Mouse (Mus musculus): ENCODE data around the gene Rps6ka5. TPM values are rescaled to one million over a fixed set of nuclear protein-coding genes. Genes with fewer than 3 reads are reported as not detected.

Gene Rps6ka5
- polyA plus RNA-seq, 1 experiment from 2014 or later = 2.5 TPM

DNA sequence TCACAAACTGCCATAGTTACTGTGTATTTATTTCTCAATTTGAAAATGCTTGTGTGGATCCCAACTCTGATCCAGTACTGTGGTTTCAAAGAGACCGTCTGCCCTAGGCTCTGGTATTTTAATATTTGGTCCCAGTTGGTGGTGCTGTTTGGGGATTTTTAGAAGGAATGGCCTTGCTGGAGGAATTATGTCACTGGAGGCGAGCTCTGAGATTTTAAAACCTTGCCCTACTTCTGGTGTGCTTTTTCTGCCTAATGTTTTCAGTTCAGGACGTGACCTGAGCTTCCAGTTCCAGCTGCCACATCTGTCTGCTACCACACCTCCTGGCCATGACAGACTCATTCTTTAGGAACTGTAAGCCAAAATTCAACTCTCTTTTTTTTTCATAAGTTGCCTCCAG, 121.2 kb downstream of the Rps6ka5 start:
- ATAC-seq (no peak), DNase-seq (ENCODE audit: low read depth, low spot score) (no peak)
- no peak for TF ChIP-seq CTCF (IDR thresholded peaks at IDR 0.05)
- POLR2A ChIA-PET = no interaction called here
- H3K27me3 ChIP-seq = no peaks in the 10 kb centered on the region
- CTCF ChIA-PET = interaction anchor here (1.1 to 1.6 kb wide), 4 partner anchors 9 to 439 kb away, joined by 3 to 5 read pairs (median 4); no protein-coding TSS in a partner anchor
- in situ Hi-C loops (cut with MboI; ENCODE audit: low pct_unique_long_range_greater_than_20kb) = loop anchor here (10.0 kb wide), 2 partner anchors 309 to 441 kb away; no protein-coding TSS in a partner anchor

DNA sequence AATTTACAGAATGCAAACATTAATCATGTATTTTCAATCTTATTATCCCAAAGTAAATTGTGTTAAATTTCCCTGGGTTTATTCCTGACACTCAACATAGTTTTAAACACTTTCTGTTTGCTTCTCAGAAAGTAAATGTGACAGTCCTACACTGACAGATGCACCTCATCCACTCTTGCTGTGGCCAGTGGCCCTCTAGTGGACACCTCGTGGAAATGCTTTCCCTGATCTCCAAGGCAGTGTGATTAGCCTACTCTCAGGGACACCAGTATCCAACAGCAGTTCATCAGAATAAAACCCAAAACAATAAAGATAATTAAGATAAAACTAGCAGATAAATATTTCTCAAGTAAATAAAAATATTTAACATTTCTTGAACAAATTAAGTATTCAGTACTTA, 122.2 kb downstream of the Rps6ka5 start:
- POLR2A ChIA-PET = no interaction called here
- ATAC-seq = no peak

DNA sequence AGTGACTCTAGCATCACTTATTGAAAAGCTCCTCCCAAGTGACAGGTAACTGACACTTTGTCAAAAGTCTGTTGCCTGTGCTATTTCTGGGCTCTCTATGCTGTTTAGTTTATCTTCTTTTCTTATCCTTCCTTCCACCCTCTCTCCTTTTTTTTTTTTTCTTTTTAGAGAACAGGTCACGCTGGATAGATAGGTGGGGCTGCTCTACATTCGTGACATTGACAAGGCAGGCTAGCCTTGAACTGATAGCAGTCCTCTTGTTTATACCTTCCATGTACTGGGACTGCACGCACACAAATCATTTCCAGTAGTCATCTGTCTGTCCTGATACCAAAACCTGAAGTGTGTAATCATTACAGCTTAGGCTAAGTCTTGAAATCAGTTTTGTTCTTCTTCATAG, 132.1 kb downstream of the Rps6ka5 start:
- DNase-seq (ENCODE audit: low read depth, low spot score) (no peak), ATAC-seq (no peak)
- CTCF ChIA-PET = no interaction called here
- H3K27me3 ChIP-seq = no peaks in the 10 kb centered on the region
- POLR2A ChIA-PET = no interaction called here
- in situ Hi-C loops (cut with MboI; ENCODE audit: low pct_unique_long_range_greater_than_20kb) = no loop called here
- no peak for TF ChIP-seq CTCF (IDR thresholded peaks at IDR 0.05)

More for the DNA sequence above, 122.2 kb downstream of the Rps6ka5 start:
- DNase-seq (ENCODE audit: low read depth, low spot score) = no peak
- CTCF ChIA-PET = no interaction called here
- no peaks in the 10 kb centered on the region for H3K27me3 ChIP-seq
- in situ Hi-C loops (cut with MboI; ENCODE audit: low pct_unique_long_range_greater_than_20kb) = loop anchor here (5.0 to 10.0 kb wide), 3 partner anchors 238 to 440 kb away; no protein-coding TSS in a partner anchor
- TF ChIP-seq CTCF (IDR thresholded peaks at IDR 0.05) = peak; percentile 90

DNA sequence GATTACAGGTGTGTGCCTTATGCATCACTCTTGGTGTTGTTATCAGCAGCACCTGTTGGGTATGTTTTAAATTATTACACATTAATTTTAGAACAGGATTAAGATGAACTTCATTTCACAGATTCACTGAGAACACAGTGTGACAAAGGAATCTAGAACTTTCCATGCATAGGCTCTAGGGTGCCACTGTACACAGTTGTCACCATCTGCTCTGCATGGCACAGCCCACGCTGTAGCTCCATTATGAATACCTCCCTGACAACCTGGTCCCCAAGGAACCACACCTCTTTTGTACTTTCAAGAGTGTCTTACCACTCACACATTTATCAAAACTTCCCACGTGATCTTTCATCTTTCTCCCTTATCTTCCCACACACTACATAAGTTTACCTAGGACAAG, 140.2 kb downstream of the Rps6ka5 start:
- POLR2A ChIA-PET = no interaction called here
- in situ Hi-C loops (cut with MboI; ENCODE audit: low pct_unique_long_range_greater_than_20kb) = no loop called here
- CTCF ChIA-PET = interaction anchor here (0.6 to 2.0 kb wide), 2 partner anchors 9 to 10 kb away, joined by 3 to 8 read pairs; no protein-coding TSS in a partner anchor
- no peak for TF ChIP-seq CTCF (IDR thresholded peaks at IDR 0.05)
- DNase-seq (ENCODE audit: low read depth, low spot score) (no peak), ATAC-seq (no peak)
- no peaks in the 10 kb centered on the region for H3K27me3 ChIP-seq

DNA sequence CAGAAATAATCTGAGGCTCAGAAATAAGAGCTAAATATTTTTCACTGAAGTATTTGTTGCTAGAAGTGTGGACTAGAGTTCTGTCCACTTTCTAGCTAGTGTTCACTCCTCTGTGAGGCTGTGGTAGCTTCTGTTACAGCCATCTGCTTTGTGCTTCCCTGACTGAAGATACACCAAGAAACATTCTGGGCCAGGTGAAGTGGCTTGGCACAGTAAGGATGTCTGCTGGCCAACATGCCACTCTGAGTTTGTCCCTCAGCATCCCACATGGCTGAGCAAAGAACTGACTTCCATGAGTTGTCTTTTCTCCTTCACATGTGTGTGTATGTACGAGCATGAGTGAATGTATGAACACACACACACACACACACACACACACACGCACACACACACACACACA, 147.6 kb downstream of the Rps6ka5 start:
- TF ChIP-seq CTCF (IDR thresholded peaks at IDR 0.05) = no peak
- ChIA-PET POLR2A (no interaction called here), CTCF (interaction anchor here (0.9 to 1.4 kb wide), 6 partner anchors 10 to 286 kb away, joined by 3 to 6 read pairs (median 4); no protein-coding TSS in a partner anchor)
- no peak for ATAC-seq
- in situ Hi-C loops (cut with MboI; ENCODE audit: low pct_unique_long_range_greater_than_20kb) = loop anchor here (5.0 to 10.0 kb wide), 2 partner anchors 263 to 414 kb away; no protein-coding TSS in a partner anchor
- DNase-seq (ENCODE audit: low read depth, low spot score) = no peak
- no peaks in the 10 kb centered on the region for H3K27me3 ChIP-seq

DNA sequence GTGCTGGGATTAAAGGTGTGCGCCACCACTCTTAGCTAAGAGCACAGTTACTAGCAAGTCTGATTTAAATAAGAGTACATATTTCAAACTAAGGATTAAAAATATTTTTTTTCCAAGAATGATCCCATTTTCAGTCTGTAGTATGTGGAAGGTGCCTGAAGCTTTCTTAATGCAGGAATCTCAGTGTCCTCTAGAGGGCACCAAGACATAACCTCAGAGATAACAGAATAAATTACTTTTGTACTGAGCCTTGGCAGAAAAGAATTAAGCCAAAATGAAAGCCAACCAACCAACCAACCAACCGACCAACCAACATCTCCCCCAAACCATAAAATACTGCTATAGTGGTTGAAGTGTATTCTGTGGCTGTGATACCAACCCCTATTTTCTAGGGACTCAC, 148.5 kb downstream of the Rps6ka5 start:
- DNase-seq (ENCODE audit: low read depth, low spot score) (no peak), ATAC-seq (peak; percentile 62)
- POLR2A ChIA-PET = no interaction called here
- no peaks in the 10 kb centered on the region for H3K27me3 ChIP-seq
- peak; percentile 63 for TF ChIP-seq CTCF (IDR thresholded peaks at IDR 0.05)
- CTCF ChIA-PET = interaction anchor here (0.5 to 1.7 kb wide), 10 partner anchors 8 to 418 kb away, joined by 3 to 11 read pairs (median 4); no protein-coding TSS in a partner anchor
- in situ Hi-C loops (cut with MboI; ENCODE audit: low pct_unique_long_range_greater_than_20kb) = loop anchor here (5.0 to 10.0 kb wide), 2 partner anchors 264 to 413 kb away; no protein-coding TSS in a partner anchor

DNA sequence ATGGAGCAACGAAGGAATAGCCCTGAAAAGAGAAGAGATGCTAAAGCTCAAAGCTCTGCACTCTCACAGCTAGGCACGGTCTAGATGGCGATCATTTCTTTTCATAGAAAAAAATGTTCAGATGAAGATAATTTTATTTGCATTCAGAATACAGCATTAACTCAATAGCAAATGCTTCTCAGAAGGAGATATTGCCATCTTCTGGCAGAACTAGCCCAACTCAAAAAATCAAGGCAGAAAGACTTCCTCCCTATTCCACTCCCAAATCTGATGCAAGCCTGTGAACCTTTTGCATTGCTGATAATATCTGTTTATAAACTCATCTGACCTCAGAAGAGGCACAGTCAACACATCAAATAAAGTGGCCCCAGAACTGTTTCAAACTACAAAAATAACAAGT, 151.0 kb downstream of the Rps6ka5 start:
- H3K27me3 ChIP-seq = no peaks in the 10 kb centered on the region
- DNase-seq (ENCODE audit: low read depth, low spot score) (no peak), ATAC-seq (no peak)
- peak; percentile 47 for TF ChIP-seq CTCF (IDR thresholded peaks at IDR 0.05)
- ChIA-PET CTCF (interaction anchor here (1.1 to 2.3 kb wide), 3 partner anchors 11 to 409 kb away, joined by 3 to 5 read pairs (median 4); no protein-coding TSS in a partner anchor), POLR2A (no interaction called here)
- in situ Hi-C loops (cut with MboI; ENCODE audit: low pct_unique_long_range_greater_than_20kb) = loop anchor here (5.0 to 10.0 kb wide), 2 partner anchors 267 to 411 kb away; no protein-coding TSS in a partner anchor

DNA sequence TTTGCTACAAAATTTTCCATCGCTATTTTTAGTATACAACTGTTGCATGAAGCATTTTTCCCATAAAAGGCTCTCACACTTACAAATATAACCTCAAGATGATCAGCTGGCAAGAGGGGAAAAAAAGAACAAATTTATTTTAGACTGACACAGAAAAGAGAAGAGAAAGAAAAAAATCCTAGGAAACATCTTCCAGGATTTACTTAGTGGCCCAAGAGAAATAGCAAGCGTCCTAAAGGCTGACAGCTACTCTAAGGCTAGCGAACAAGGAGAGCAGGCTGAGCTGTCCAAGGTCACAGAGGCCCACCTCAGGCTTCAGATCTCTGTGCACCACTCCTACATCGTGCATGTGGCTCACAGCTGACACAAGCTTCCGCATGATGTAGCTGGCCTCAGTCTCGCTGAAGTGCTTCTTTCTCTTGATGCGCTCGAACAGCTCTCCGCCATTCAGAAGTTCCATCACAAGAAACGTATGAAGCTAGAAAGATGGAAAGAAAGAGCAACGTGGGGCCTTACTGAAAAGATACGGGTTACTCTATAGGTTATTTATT, 156.2 kb downstream of the Rps6ka5 start:
- ATAC-seq = no peak

DNA sequence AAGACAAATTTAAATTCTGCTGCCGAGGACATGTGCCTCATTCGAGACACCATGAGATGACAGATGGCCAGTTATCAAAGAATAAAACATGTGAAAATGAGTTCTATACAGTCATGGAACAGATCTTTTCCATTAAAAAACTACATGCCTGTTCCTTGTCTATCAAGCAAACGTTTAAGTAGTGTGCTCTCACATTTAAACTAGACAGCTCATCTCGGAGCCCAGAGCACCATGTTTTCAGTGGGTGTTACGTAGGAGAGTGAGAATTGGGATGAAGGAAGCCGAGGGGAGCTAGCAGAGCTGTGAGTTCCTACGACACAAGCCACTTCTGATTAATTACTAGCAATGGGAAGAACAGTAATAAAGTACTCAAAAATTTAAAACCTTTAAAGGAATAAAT, 158.0 kb downstream of the Rps6ka5 start:
- POLR2A ChIA-PET = no interaction called here
- no peak for TF ChIP-seq CTCF (IDR thresholded peaks at IDR 0.05)
- in situ Hi-C loops (cut with MboI; ENCODE audit: low pct_unique_long_range_greater_than_20kb) = loop anchor here (25.0 kb wide), 1 partner anchor 468 kb away; the partner anchor contains the start of gene Ccdc88c
- CTCF ChIA-PET = interaction anchor here (2.3 kb wide), 1 partner anchor 9 kb away, joined by 7 read pairs; no protein-coding TSS in a partner anchor
- ATAC-seq (no peak), DNase-seq (ENCODE audit: low read depth, low spot score) (no peak)
- H3K27me3 ChIP-seq = no peaks in the 10 kb centered on the region

More for the DNA sequence above, 156.2 kb downstream of the Rps6ka5 start:
- ChIA-PET CTCF (interaction anchor here (1.3 kb wide), 1 partner anchor 14 kb away, joined by 4 read pairs; no protein-coding TSS in a partner anchor), POLR2A (no interaction called here)
- no peaks in the 10 kb centered on the region for H3K27me3 ChIP-seq
- in situ Hi-C loops (cut with MboI; ENCODE audit: low pct_unique_long_range_greater_than_20kb) = loop anchor here (10.0 to 25.0 kb wide), 2 partner anchors 406 to 467 kb away; partner anchors contain the start of gene Ccdc88c
- no peak for TF ChIP-seq CTCF (IDR thresholded peaks at IDR 0.05)
- no peak for DNase-seq (ENCODE audit: low read depth, low spot score)

DNA sequence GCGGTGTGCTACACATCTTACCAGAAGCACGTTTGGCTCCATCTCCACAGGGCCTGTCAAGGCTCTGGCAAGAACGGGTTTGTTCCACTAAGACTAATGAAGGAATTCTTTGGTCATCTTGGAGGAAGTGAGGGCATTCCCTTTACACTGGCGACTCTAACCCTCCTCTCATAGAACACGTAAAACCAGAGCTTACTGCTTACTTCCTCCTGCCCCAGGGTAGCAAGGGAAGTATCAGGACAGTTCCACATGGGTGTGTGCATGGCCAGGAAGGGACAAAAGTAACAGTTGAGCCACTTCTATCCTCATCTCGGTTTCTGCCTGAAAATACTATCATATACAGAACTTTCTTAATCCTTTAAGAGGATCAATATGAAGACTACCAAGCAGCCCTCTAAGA, 158.7 kb downstream of the Rps6ka5 start:
- ChIA-PET POLR2A (no interaction called here), CTCF (interaction anchor here (2.3 kb wide), 1 partner anchor 10 kb away, joined by 7 read pairs; no protein-coding TSS in a partner anchor)
- no peak for TF ChIP-seq CTCF (IDR thresholded peaks at IDR 0.05)
- DNase-seq (ENCODE audit: low read depth, low spot score) (no peak), ATAC-seq (no peak)
- in situ Hi-C loops (cut with MboI; ENCODE audit: low pct_unique_long_range_greater_than_20kb) = loop anchor here (25.0 kb wide), 1 partner anchor 469 kb away; the partner anchor contains the start of gene Ccdc88c
- no peaks in the 10 kb centered on the region for H3K27me3 ChIP-seq

DNA sequence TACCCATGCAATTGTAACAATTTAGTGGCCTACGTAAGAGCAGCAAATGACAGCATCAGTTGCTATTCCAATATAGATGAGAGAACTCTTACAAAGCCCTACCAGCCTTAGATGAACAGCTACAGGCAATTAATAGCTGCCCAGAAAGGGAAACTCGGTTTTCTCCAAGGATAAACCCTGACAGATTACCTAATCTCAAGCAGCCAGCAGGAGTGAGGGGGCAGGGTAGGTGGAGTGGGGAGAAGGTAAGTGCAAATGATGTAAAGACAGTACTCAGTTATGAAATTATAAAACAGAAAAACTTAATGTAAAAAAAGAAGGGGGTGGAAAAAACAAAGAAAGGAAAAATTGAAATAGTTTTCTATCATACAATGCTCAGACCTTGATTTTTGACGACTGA, 159.2 kb downstream of the Rps6ka5 start:
- no peak for DNase-seq (ENCODE audit: low read depth, low spot score)
- no peak for TF ChIP-seq CTCF (IDR thresholded peaks at IDR 0.05)
- no peaks in the 10 kb centered on the region for H3K27me3 ChIP-seq
- CTCF ChIA-PET = interaction anchor here (2.3 kb wide), 1 partner anchor 11 kb away, joined by 7 read pairs; no protein-coding TSS in a partner anchor
- in situ Hi-C loops (cut with MboI; ENCODE audit: low pct_unique_long_range_greater_than_20kb) = loop anchor here (25.0 kb wide), 1 partner anchor 470 kb away; the partner anchor contains the start of gene Ccdc88c
- POLR2A ChIA-PET = no interaction called here
- no peak for ATAC-seq
